Mouse (Mus musculus) adipocyte (in vitro differentiated cells): ENCODE data around the gene Olfr1496.
"Not testable (repeated sequence)": the region's sequence is repeated elsewhere in the genome, so short reads cannot be mapped to it uniquely, and the experiment has no call there.

Source experiments
- DNase-seq: peaks from one replicate; pipeline ENCODE4 v3.0.0-alpha.2; 2016; ENCODE audit warnings: low spot score

Olfr1496 gene

DNA sequence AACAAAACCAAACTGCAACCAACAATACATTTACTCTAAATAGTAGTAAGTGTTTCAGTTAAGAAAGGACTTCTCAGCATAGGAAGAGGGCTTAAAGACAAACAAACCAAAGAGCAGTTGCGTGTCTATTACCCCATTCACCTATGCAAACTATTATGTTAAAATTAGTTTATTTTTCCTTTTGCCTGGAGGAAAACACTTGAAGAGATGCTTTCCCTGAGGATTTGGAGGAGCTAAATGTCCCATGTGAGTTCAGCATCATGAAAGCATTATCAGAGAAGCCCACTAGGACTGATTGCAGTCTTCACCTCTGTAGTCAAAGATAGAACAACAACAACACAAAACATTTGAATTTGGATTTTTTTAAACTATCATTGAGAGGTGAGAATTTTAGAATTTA lies at the start of gene Olfr1496:
Gene Olfr1496, plus strand, starts transcription at position 301 of the 400 bp plus-strand sequence.
- DNase-seq = no peak

DNA sequence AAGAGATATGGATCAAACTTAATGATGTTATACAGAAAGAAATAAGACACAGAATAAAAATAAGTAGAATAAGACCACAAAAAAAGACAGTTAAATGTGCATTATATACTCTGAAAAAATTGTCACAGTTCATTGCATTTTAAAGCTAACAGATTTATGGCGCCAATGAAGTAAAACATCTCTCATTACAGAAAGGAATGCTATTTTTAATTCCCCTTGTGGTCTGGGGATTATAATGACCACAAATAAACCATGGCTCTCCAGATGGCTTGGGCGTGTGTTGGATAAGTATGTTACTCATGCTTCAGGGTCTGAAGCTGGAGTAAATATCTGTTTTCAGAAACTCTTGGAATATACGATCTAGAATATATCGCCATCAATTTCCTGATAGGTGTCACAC lies 38.2 kb upstream of the Olfr1496 start, which contains the start of gene Olfr1494:
Gene Olfr1494, plus strand, starts transcription at position 301 of the 400 bp plus-strand sequence.
- no peak for DNase-seq

DNA sequence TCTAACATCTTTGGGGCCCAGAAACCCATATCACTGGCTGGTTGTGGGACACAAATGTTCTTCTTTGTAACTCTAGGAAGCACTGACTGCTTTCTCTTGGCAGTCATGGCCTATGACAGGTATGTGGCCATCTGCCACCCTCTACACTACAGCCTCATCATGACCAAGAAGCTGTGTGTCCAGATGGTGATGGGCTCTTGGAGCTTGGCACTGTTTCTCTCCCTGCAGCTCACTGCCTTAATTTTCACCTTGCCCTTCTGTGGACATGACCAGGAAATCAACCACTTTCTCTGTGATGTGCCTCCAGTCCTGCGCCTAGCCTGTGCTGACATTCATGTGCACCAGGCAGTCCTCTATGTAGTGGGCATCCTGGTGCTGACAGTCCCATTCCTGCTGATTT lies 28.3 kb upstream of the Olfr1496 start:
- no peak for DNase-seq

- DNase-seq = no peak
Measured at GRCm38 (mm10) chr19:13764306-13764705, 13.4 kb upstream of the Olfr1496 start, which contains the start of gene Olfr1495. Gene Olfr1495 (plus strand): TSS chr19:13764606.

DNA sequence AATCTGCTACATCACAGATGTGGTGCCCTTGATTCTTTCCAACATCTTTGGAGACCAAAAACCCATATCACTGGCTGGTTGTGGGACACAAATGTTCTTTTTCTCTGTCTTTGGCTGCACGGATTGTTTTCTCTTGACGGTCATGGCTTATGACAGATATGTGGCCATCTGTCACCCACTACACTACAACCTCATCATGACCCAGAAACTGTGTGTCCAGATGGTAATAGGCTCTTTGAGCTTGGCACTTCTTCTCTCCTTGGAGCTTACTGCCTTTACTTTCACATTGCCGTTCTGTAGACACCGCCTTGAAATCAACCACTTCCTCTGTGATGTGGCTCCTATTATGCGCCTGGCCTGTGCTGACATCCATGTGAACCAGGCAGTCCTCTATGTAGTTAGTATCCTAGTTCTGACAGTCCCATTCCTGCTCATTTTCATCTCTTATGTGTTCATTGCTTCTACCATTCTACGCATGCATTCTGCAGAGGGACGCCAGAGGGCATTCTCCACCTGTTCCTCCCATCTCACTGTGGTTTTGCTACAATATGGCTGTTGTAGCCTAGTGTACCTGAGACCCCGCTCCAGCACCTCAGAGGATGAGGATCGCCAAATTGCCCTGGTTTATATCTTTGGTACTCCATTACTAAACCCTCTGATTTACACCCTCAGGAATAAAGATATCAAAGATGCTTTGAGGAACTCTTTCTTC lies 9.0 kb upstream of the Olfr1496 start:
- DNase-seq = no peak

DNA sequence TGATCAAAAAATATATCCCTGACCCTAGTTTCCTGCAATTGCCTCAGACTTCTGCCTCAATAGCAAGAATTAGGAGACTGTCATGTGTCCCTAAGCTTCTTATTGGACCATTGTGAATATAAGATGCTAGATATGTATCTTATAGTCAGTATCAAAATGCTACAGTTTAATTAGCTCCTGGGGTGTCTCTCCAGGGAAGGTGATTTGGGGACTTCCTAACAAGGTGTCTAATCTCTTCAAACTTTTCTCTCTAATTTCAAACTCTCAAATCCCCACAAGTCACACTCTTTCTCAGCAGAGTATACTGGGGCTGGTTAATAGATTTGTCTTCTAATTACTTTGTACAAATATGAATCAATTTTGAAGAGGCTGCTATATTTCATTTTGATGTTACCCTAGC lies 20.4 kb downstream of the Olfr1496 start, which contains the start of gene Olfr1497:
Gene Olfr1497, minus strand, starts transcription at position 101 of the 400 bp plus-strand sequence.
- DNase-seq = no peak

DNA sequence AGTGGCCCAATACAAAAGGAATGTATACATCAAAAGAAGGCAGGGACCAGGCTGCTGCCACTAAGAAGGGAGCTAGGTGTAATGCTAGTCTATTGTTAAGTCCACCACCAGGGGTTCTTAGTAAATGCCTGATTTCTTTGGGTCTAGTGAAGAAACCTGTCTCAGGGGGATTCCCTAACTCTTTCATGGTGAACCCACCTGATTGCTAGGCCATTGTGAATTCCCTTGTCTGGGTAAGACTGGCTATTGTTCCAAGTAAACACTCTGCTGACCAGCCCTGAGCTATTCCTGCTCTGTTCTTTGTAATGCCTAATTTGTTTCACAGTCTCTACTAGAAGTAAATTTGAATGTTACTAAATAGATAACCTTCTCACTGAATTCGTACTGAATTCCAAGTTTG lies 27.8 kb downstream of the Olfr1496 start:
- DNase-seq = not testable (repeated sequence)

GRCm38 (mm10) chr19:13812823-13813222 lies 35.1 kb downstream of the Olfr1496 start:
- no peak for DNase-seq

DNA sequence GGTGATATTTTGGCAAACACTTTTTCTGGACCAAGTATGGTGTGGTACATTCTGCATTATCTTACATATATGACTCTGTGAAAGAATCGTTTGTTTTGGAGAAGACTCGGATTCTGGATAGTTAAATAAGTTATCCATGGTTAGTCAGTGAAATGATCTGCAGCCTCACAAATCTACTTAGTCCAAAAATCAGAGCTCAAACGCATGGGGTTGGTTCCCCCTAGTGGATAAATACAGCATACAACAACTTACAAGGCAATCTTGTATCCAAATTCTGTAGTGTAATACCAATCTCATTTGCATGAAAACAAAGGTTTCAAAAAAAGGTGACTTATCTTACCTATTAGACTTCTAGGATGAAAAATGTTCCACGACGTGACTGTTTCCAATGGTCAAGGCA lies 41.1 kb downstream of the Olfr1496 start:
- DNase-seq = peak; percentile 34

DNA sequence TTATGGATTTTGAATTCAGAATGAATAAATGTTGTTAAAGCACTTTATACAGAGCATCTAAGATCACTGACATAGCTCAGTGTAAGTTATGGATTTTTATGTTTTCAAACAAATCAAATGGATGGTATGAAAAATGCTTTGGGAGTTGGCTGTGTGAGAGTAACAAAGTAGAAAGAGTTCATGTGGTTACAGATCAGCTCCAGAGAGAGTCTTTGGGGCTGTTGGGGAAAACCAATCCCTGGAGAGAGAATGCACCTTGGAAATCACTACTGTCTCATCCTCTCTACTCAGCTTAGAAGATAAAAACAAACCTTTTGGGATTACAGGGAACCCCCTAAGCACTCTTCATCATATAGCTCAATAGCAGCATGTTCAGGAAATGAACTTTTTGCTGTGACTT lies 41.7 kb downstream of the Olfr1496 start, which contains the start of gene Olfr1499:
Gene Olfr1499, minus strand, starts transcription at position 101 of the 400 bp plus-strand sequence.
- no peak for DNase-seq

DNA sequence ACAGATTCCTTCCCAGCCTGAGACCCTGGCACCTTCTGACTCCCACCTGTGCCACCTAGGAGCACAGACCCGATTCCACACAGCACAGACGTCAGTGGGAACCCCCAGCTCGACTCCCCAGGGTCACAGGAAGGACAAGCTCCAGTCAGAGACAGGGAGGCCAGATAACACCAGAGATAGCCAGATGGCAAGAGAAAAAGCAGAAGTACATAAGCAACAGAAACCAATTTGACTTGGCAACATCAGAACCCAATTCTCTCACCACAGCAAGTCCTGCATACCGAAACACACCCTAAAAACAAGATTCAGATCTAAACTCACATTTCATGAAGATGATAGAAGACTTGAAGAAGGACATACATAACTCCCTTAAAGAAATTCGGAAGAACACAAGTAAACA lies 43.2 kb downstream of the Olfr1496 start:
- no peak for DNase-seq

DNA sequence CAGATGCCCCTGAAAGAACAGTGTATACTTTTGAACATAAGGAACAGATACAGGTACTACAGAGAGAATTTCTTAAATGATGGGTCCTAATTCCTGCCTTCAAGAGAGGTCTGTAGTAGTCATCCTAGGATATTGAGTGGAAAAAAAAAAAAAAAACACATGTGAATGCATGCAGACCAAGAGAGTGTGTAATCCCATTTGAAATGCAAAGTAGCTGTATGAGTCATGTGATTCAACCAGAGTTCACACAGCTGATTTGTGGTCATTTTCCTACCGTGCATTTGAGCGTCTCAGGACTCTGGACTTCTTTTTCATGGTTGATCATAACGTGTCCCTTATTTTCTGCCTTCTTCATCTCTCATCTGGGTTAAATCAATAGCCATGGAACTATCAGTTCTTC lies 50.8 kb downstream of the Olfr1496 start:
- no peak for DNase-seq

DNA sequence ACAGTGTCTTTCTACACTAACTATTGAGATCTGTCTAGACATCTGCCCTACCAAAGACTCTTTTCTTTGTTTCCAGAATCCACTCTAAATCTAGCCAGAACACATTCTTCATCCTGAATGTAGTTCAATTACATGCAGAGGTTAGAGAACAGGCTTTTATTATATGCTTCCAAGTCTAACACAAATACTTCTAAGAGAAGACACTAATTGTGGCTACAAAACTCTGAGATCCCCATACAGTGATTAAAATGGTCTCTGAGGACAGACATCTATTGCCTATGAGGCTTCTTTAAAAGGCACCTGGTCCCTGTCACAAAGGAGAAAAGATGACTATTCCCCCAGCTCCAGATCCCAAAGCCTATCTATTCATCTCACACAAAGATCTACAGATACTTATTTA lies 52.7 kb downstream of the Olfr1496 start, which contains the start of gene Olfr1500:
Gene Olfr1500, minus strand, starts transcription at position 101 of the 400 bp plus-strand sequence.
- no peak for DNase-seq
